Mouse (Mus musculus) liver, postnatal 0 days (tissue): Measurements from ENCODE around the gene Fam204a.

Experiments
- CTCF ChIP-seq: sonication (generic); IDR thresholded peaks from 2 replicates; pipeline ENCODE4 v1.5.1; 2016; ENCODE audit warnings: antibody characterized with exemption, low read depth
- EP300 ChIP-seq: IDR thresholded peaks from 2 replicates; pipeline ENCODE4 v1.6.1; 2016; ENCODE audit warnings: antibody characterized with exemption, low read depth, mild to moderate bottlenecking

- TF ChIP-seq CTCF (no peak), EP300 (no peak)
Measured at GRCm38 (mm10) chr19:60165417-60165816, 61.1 kb downstream of the Fam204a start.
